Mouse (Mus musculus): ENCODE data around the gene Apcs.

The Apcs gene

GRCm38 (mm10) chr1:172894777-172895357 lies at the start of gene Apcs:
Gene Apcs, minus strand, starts transcription at chr1:172895041.
- DNase-seq (ENCODE audit: low spot score) = no peak

- no peak for DNase-seq (ENCODE audit: low spot score)
Measured at GRCm38 (mm10) chr1:172932197-172932596, 37.4 kb upstream of the Apcs start.

- no peak for DNase-seq (ENCODE audit: low spot score)
Measured at GRCm38 (mm10) chr1:172918450-172918849, 23.6 kb upstream of the Apcs start.

- no peak for DNase-seq (ENCODE audit: low spot score)
Measured at GRCm38 (mm10) chr1:172917115-172917514, 22.3 kb upstream of the Apcs start.

GRCm38 (mm10) chr1:172903313-172903712 lies 8.5 kb upstream of the Apcs start:
- DNase-seq (ENCODE audit: low spot score) = no peak

GRCm38 (mm10) chr1:172895435-172895834 lies 594 bp upstream of the Apcs start:
- DNase-seq (ENCODE audit: low spot score) = no peak

- DNase-seq (ENCODE audit: low spot score) = no peak
Measured at GRCm38 (mm10) chr1:172876675-172877074, 18.2 kb downstream of the Apcs start.

GRCm38 (mm10) chr1:172875265-172875664 lies 19.6 kb downstream of the Apcs start:
- DNase-seq (ENCODE audit: low spot score) = no peak

GRCm38 (mm10) chr1:172848171-172848570 lies 46.7 kb downstream of the Apcs start:
- DNase-seq (ENCODE audit: low spot score) = no peak

- no peak for DNase-seq (ENCODE audit: low spot score)
Measured at GRCm38 (mm10) chr1:172847044-172847761, 47.6 kb downstream of the Apcs start.

Measured in left cerebral cortex, adult 11 months (tissue).